Mouse (Mus musculus) embryonic facial prominence, embryonic 15.5 days (tissue): ENCODE data around the gene Lipe. TPM values are rescaled to one million over a fixed set of nuclear protein-coding genes. Genes with fewer than 3 reads are reported as not detected.
"Not testable (repeated sequence)": the region's sequence is repeated elsewhere in the genome, so short reads cannot be mapped to it uniquely, and the experiment has no call there.

Source experiments
- ATAC-seq: fragments of 200-750 bp; cut with Nextera tagmentation; 2 replicates; pipeline ENCODE4 v1.8.0; 2017; ENCODE audit warnings: low read depth, moderate TSS enrichment; ENCODE audit not compliant: insufficient number of reproducible peaks, low FRiP score, low TSS enrichment
- H3K27ac ChIP-seq: fragments of 300-500 bp; sonication (generic); replicated peaks from 2 replicates; pipeline ENCODE4 v1.5.1; 2015; ENCODE audit warnings: mild to moderate bottlenecking, inconsistent platforms
- H3K27me3 ChIP-seq: fragments of 300-500 bp; sonication (generic); 2 replicates; pipeline ENCODE4 v1.6.1; 2015; ENCODE audit warnings: inconsistent platforms
- H3K36me3 ChIP-seq: fragments of 300-500 bp; sonication (generic); 2 replicates; pipeline ENCODE4 v1.6.1; 2015; ENCODE audit warnings: mild to moderate bottlenecking, inconsistent platforms
- H3K4me1 ChIP-seq: fragments of 300-500 bp; sonication (generic); 2 replicates; pipeline ENCODE4 v1.6.1; 2015; ENCODE audit warnings: inconsistent platforms
- H3K4me2 ChIP-seq: fragments of 300-500 bp; sonication (generic); replicated peaks from 2 replicates; pipeline ENCODE4 v1.6.1; 2015; ENCODE audit warnings: mild to moderate bottlenecking, inconsistent platforms
- H3K4me3 ChIP-seq: fragments of 300-500 bp; sonication (generic); replicated peaks from 2 replicates; pipeline ENCODE4 v1.5.1; 2015; ENCODE audit warnings: mild to moderate bottlenecking, inconsistent platforms
- H3K9ac ChIP-seq: fragments of 300-500 bp; sonication (generic); 2 replicates; pipeline ENCODE4 v1.6.1; 2015; ENCODE audit warnings: inconsistent platforms
- H3K9me3 ChIP-seq: fragments of 300-500 bp; sonication (generic); replicated peaks from 2 replicates; pipeline ENCODE4 v1.6.1; 2016; ENCODE audit warnings: inconsistent platforms
- WGBS: fragments of 180-500 bp; shearing (Covaris S2); methylation state at CpG from one replicate; pipeline ENCODE4 v1.1.7; 2015; 5-methylcytosine and 5-hydroxymethylcytosine counted together
- polyA plus RNA-seq: library from polyadenylated mRNA; unstranded; fragments of >200 nt; fragmentation: Nextera tagmentation; extraction: Ambion mirVana; gene quantifications from 2 replicates; pipeline ENCODE4 v1.2.1, GENCODE M21; 2015

Lipe gene
- polyA plus RNA-seq, 1 experiment from 2014 or later: 10.2 TPM

DNA sequence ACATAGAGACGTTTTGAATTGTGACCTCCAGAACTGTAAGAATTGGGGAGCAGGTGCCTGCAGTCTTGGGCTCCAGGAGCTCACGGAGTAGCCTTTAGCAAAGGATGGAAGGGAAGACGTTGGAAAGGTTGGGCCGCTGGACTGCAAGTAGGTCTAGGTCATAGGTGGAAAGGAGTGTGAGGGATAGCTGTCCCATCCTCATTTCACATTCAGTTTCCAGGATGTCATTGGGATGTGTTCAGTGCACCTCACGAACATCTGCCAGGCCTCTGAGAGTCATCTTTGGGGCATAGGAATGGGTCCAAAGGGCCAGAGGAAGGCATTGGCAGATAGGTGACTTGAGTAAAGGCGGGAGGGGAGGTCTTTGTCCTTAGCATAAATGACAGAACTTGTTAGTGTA is 33.9 kb upstream of the Lipe start:
- no peaks in the 10 kb centered on the region for H3K9me3 ChIP-seq
- H3K4me3 ChIP-seq: no peak overlapping the region
- no peak overlapping the region for H3K27ac ChIP-seq
- no peak overlapping the region for H3K9ac ChIP-seq
- no peak overlapping the region for H3K4me2 ChIP-seq
- 86% methylated on average over 6 of the region's 6 CpGs for WGBS
- H3K36me3 ChIP-seq: no peaks in the 10 kb centered on the region
- H3K4me1 ChIP-seq: peaks cover 8% of the 10 kb centered on the region; the same call in 1 of the 2 replicates
- H3K27me3 ChIP-seq: no peaks in the 10 kb centered on the region
- no peak for ATAC-seq

DNA sequence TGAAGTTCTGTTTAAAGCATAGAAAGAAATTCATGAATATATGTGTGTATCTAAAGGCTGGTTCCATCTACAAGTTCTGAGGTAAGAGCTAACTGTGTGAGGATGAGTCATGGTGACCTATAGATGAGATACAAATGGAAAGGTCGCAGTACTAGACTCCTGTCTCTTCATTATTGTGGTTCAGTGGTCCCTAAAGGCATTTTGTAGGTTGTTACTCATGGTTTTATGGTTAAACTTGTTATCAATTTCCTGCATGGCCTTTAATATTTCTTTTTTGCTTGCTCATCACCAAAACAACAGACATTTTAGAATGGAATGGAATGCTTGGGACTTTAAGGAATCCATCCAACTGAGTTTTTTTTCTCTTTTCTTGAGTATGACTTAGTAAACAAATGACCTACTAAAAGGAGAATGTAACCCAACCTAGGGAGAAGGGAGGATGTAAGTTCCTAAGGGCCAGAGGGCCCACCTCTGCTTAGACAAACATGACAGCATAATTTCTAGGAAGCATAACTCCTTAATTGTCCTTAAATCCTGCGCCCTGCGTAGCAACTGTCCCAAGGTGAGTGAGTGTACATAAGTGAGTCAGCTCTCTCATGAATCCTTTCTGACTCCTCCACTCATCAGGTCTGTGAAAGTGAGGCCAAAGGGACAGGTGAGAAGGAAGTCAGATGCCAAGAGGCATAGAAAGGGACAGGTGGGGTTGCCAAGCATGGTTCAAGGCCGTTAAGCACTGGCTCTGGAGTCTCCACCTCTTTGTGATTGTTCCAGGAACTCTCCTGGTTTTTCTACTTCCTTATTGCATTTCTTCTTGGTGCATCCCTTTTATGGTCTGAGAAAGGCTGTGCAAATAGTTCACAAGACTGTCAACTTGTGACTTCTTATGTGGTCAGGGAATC is 31.6 kb upstream of the Lipe start:
- H3K9me3 ChIP-seq: no peaks in the 10 kb centered on the region
- H3K27me3 ChIP-seq: no peaks in the 10 kb centered on the region
- 68% methylated on average over 4 of the region's 4 CpGs for WGBS
- ATAC-seq: no peak
- no peaks in the 10 kb centered on the region for H3K36me3 ChIP-seq
- H3K4me1 ChIP-seq: peaks cover 8% of the 10 kb centered on the region; the same call in 1 of the 2 replicates
- H3K4me3 ChIP-seq: no peak overlapping the region
- no peak overlapping the region for H3K9ac ChIP-seq
- H3K27ac ChIP-seq: no peak overlapping the region
- no peak overlapping the region for H3K4me2 ChIP-seq

DNA sequence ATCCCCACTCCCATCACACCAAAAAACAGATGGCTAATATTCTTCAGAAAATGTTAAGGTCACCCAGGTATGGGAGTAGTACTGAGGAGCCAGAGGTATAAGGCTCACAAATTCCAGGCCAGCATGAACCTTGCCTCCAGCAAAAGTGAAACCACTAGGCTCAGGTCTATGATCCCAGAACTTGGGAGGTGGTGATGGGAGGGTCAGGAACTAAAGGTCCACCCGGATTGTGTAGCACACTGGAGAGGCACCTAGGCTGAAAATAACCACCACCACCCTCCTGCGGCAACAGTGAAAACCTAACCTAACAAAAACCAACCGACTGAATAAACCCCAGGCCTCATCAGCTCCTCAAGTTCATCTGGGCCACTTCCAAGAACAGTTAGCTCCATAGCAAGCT is 29.8 kb upstream of the Lipe start:
- Histone ChIP-seq H3K27me3 (peaks cover 3% of the 10 kb centered on the region; the same call in 1 of the 2 replicates), H3K9ac (no peak overlapping the region), H3K27ac (no peak overlapping the region), H3K36me3 (no peaks in the 10 kb centered on the region), H3K4me3 (no peak overlapping the region), H3K4me2 (no peak overlapping the region), H3K4me1 (0 out of 2 replicates have a peak, but pooled peaks cover 6% of the 10 kb centered on the region), H3K9me3 (no peaks in the 10 kb centered on the region)
- 82% methylated on average over 3 of the region's 3 CpGs for WGBS
- no peak for ATAC-seq

DNA sequence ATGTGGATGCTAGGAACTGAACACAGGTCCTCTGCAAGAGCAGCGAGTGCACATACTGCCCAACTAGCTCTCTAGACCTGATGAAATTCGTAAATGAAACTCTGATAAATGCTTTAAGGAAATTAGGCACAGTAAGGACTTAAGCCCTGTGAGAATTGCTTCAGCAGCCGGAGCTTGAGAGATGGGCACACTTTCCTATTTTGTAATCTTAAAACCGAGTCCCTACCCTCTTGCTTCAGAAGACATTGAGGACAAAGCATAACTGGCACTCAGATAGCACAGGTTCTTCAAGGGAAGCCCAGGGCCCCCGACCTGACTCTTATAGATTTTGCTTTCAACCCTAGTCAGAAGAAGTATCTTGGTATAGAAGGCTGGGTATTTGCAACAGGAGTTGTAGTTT is 28.6 kb upstream of the Lipe start:
- 81% methylated on average over 5 of the region's 5 CpGs for WGBS
- Histone ChIP-seq H3K27ac (no peak overlapping the region), H3K36me3 (no peaks in the 10 kb centered on the region), H3K27me3 (peaks cover 13% of the 10 kb centered on the region), H3K4me2 (no peak overlapping the region), H3K9ac (no peak overlapping the region), H3K4me3 (no peak overlapping the region), H3K9me3 (no peaks in the 10 kb centered on the region), H3K4me1 (no peaks in the 10 kb centered on the region)
- ATAC-seq: no peak

DNA sequence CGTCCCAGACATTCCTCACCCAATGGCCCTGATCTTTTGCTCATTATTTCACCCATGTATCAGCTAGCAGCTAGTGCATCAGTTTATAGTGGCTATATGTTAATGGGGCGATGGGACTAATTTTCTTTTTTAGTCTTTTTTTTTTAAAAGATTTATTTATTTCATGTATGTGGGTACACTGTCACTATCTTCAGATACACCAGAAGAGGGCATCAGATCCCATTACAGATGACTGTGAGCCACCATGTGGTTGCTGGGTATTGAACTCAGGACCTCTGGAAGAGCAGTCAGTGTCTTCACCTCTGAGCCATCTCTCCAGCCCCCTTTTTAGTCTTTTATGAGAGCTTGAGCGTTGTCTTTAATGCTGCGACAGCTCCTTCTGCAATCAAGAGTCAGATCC is 27.9 kb upstream of the Lipe start:
- not testable (repeated sequence) for H3K36me3 ChIP-seq, H3K9me3 ChIP-seq, H3K9ac ChIP-seq, H3K27ac ChIP-seq, H3K4me1 ChIP-seq, H3K4me2 ChIP-seq, ATAC-seq, H3K4me3 ChIP-seq
- 89% methylated on average over 4 of the region's 4 CpGs for WGBS
- H3K27me3 ChIP-seq: peaks cover 16% of the 10 kb centered on the region

DNA sequence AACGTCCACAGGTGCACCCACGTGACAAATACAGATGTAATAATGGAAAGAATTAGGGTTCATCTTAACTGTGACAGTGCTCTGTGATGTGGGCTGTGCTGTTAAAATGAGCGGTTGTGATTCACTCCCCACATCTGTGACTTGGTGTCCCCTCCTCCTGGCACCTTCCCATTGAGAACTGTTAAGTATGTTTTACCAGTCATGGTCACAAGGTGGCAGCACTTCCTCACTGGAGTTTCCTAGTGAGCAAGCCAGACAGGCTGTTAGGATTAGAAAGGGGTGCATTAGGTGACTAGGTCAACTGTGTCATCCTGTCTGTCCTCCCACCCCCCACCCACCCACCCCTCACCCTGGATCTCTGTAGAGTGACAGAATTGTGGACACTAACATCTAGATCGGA is 25.9 kb upstream of the Lipe start:
- WGBS: 27% methylated on average over 4 of the region's 4 CpGs

DNA sequence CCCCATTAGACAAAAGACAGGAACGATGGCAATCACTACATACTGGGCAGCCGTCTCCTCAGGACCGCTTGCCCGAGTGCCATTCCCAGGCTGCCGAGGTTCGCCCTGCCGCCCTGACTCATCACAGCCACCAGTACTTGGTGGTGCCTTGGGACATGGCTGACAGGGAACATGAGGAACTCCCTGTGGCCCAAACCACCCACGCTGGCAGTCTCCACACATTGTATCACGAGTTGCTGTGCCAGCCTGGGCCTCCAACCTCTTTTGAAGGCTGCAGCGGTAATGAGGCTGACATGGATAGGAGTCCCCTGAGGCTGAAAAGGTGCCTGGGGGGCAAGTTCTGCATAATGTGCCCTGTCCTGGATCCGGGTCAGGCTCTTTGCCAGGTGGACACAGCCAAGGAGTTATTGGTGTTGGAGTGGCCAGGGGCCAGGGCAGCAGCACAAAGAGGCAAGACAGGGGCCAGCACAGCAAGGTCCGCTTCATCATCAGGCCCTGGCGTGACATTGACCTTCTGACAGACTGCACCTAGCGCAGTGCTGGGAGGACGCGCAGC is 23.9 kb upstream of the Lipe start:
- ATAC-seq: no peak
- H3K27me3 ChIP-seq: peaks cover 16% of the 10 kb centered on the region
- H3K4me3 ChIP-seq: no peak overlapping the region
- WGBS: 72% methylated on average over 16 of the region's 16 CpGs
- no peaks in the 10 kb centered on the region for H3K36me3 ChIP-seq
- no peaks in the 10 kb centered on the region for H3K9me3 ChIP-seq
- no peak overlapping the region for H3K9ac ChIP-seq
- no peak overlapping the region for H3K4me2 ChIP-seq
- H3K27ac ChIP-seq: no peak overlapping the region
- no peaks in the 10 kb centered on the region for H3K4me1 ChIP-seq

More for the DNA sequence above, 25.9 kb upstream of the Lipe start:
- H3K4me3 ChIP-seq: no peak overlapping the region
- H3K27ac ChIP-seq: no peak overlapping the region
- H3K36me3 ChIP-seq: no peaks in the 10 kb centered on the region
- no peak overlapping the region for H3K4me2 ChIP-seq
- ATAC-seq: 0 out of 2 replicates have a peak, but pooled peaks have one; percentile 44
- no peak overlapping the region for H3K9ac ChIP-seq
- no peaks in the 10 kb centered on the region for H3K4me1 ChIP-seq
- H3K9me3 ChIP-seq: no peaks in the 10 kb centered on the region
- H3K27me3 ChIP-seq: peaks cover 16% of the 10 kb centered on the region

DNA sequence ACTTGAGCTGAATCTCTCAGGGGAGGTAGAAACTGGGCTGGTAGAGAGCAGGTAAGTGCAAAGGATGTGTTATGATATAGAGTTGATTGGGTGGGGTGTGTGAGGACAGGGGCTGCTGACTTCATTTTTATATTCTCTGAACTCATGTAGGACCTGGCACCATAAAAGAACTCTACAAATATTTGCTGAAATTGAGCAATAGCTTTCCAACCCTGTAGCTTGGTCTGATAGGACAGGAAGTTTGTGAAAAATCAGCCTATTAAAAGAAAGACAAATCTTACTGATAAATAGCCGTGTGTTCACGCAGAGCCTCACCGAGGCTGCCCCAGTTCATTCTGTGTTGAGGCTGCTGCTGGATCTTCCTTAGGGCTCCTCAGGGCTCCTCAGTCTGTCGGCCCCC is 21.4 kb upstream of the Lipe start:
- Histone ChIP-seq H3K27ac (no peak overlapping the region), H3K4me1 (no peaks in the 10 kb centered on the region), H3K9me3 (no peaks in the 10 kb centered on the region), H3K27me3 (peaks cover 16% of the 10 kb centered on the region), H3K4me3 (no peak overlapping the region), H3K9ac (no peak overlapping the region), H3K36me3 (no peaks in the 10 kb centered on the region), H3K4me2 (no peak overlapping the region)
- WGBS: 81% methylated on average over 4 of the region's 4 CpGs
- ATAC-seq: no peak

DNA sequence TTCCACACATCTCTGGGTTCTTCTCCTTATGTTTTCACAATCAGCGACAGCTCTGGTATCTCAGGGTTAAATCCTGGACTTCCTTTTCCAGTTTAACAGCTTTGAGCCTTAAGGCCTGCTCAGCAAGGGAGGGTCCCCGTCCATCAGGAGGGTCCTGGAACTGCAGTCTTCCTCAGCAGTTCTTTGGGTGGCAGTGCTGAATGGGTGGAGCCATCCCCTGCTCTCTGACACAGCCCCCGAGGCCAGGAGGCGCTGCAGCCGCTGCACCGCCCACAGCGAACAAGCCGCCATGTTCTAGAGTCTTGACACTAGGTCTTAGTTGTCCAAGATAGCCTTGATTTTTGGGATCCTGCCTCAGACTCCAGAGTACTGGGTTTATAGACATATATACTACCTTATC is 21.0 kb upstream of the Lipe start:
- Histone ChIP-seq H3K4me2 (no peak overlapping the region), H3K4me1 (no peaks in the 10 kb centered on the region), H3K4me3 (no peak overlapping the region), H3K9ac (no peak overlapping the region), H3K27ac (no peak overlapping the region), H3K36me3 (no peaks in the 10 kb centered on the region), H3K27me3 (peaks cover 16% of the 10 kb centered on the region), H3K9me3 (no peaks in the 10 kb centered on the region)
- WGBS: 76% methylated on average over 8 of the region's 8 CpGs
- ATAC-seq: no peak

DNA sequence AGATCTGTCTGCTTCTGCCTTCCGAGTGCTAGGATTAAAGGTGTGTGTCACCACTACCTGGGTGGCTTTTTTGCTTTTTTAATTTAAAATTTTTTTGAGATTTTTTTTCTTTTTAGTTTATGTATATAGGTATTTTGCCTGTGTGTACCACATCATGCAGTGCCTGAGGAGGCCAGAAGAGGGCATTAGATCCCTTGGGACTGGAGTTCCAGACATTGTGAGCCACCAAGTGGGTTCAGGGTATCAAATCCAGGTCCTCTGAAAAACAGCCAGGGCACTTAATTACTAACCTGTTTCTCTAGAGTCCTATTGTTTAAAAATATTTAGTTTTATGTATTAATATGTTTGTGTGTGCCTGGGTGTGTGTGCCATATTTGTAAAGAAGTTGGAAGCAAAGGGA is 19.1 kb upstream of the Lipe start:
- no peak overlapping the region for H3K27ac ChIP-seq
- no peak overlapping the region for H3K9ac ChIP-seq
- ATAC-seq: no peak
- H3K9me3 ChIP-seq: no peaks in the 10 kb centered on the region
- H3K4me2 ChIP-seq: no peak overlapping the region
- 80% methylated on average over 1 of the region's 1 CpGs for WGBS
- H3K4me1 ChIP-seq: no peaks in the 10 kb centered on the region
- peaks cover 7% of the 10 kb centered on the region for H3K27me3 ChIP-seq
- no peaks in the 10 kb centered on the region for H3K36me3 ChIP-seq
- no peak overlapping the region for H3K4me3 ChIP-seq

DNA sequence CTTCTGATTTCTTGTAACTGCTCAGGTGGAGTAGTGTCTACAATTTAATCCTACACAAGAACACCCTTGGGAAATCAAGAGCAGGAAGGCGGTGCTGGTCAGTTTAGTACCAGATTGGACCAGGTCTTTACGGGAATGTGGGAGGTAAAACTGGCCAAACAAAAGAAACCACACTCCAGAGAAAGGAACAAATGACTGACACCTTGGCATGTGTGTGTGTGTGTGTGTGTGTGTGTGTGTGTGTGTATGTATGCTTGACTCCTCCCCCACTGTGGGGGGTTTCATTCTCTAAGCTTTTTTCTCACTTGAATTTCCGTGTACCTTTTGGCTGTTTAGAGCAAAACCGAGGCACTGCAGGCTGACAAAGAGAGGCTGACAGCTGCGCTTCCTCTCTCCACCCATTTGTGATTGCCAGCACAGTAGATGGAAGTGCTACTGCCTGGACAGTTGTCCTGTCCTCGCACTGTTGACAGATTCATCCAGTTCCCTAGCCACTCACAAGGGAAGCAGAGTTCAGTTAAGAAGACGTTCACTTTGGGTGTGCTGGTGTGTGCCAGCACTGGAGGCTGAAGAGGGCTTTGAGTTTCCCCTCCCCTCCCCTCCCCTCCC is 14.4 kb upstream of the Lipe start, which contains the start of gene Cxcl17:
TSS of gene Cxcl17 (minus strand) at position 54 of the 609 bp plus-strand sequence.
- no peak within 1 kb of the TSS for H3K9ac ChIP-seq
- H3K27ac ChIP-seq: no peak within 1 kb of the TSS
- no peak for ATAC-seq
- 32% methylated on average over 7 of the region's 7 CpGs for WGBS
- H3K9me3 ChIP-seq: no peaks in the 10 kb centered on the region
- no peaks in the 10 kb centered on the region for H3K27me3 ChIP-seq
- no peak within 1 kb of the TSS for H3K4me2 ChIP-seq
- H3K36me3 ChIP-seq: no peaks in the 10 kb centered on the region
- no peak within 1 kb of the TSS for H3K4me3 ChIP-seq
- no peaks in the 10 kb centered on the region for H3K4me1 ChIP-seq
